Mouse (Mus musculus): ENCODE measurements at regions not wholly inside any gene's neighbourhood (a gene's known extent, or its start where the extent isn't known, plus 50 kb on each side); places are given as distances from the start of the nearest gene placed in this dataset.
A peak's percentile ranks its signal among the peaks of the same experiment; 100 is the strongest.

GRCm38 (mm10) chr6:100094653-100095217 lies 192.6 kb downstream of the Rybp start:
- DNase-seq, result no peak

- no peak for DNase-seq
These were observed 194.4 kb downstream of the Rybp start for GRCm38 (mm10) chr6:100092870-100093269.

DNA sequence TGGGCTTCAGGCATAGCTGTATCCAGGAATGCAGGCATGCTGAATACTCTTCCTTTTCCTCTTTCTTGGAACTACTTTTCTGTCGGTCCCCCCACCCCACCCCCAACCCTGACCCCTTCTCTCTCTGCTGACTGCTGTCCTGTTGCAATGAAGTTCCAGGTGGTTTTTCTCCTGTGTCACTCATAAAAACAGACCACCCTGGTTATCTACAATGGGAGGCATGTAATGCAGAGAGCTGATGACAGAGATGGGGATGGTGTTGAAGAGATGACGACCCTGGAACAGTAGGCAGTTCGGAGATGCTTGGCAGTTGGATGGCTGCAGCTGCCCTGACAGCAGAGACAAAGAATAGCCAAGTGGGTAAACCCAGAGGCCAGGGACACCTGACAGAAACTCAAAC lies 195.5 kb downstream of the Rybp start:
- no peak for DNase-seq

DNA sequence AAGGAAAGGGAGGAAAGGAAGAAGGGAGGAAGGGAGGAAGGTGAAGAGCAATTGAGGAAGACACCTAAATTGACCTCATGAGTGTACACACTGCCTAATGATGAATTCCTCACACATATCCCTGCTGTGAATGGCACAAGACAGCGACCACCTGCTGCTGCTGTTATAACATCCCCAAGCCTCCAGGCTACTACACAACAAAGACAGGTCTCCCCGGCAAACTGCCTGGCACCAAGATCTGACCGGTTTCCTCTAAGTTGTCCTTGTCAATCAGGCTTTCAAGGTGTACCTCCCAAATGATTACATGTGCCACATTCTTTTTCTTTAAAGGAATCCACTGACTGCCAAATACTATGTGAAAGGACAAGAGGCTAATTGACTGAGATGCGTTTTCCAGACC lies 198.7 kb downstream of the Rybp start:
- no peak for DNase-seq

- DNase-seq, result no peak
These were observed 200.5 kb downstream of the Rybp start for GRCm38 (mm10) chr6:100086807-100087206.

GRCm38 (mm10) chr6:100085981-100086380 lies 201.3 kb downstream of the Rybp start:
- no peak for DNase-seq

GRCm38 (mm10) chr6:100083868-100084477 lies 203.3 kb downstream of the Rybp start:
- DNase-seq, result no peak

GRCm38 (mm10) chr6:100083127-100083526 lies 204.2 kb downstream of the Rybp start:
- no peak for DNase-seq

GRCm38 (mm10) chr6:100074672-100075335 lies 212.5 kb downstream of the Rybp start:
- DNase-seq, result no peak

DNA sequence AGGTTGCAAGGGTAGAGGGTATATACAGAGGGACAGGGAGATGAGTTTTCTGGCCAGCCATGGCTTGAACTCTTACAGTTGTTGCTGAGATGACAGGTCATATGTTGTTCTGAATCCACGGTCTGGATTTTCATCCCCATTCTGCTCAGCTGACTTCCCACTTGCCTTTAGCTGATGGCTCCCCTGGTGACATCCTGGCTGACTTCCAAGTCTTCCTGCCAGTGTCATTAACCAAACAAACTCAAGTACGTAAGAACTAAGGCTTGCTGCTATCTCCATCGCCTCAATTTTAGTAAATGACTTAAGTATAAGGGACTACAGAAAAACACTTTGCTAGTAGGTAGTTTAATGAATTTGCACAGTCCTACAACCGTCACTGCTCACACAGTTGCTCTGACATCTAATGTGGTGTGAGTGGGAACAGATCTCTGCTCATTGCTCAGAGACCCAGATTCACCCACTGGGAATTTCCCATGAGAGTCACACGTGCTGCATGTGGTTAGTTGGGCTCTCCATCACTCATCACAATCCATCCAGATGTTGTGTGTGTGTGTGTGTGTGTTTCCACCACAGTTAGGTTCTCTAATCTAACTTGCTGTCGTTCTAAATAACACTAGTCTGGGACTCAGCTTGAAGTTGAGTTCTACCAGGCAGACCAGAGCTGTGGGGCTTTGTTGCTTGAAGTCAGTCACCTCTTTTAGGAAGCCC lies 214.9 kb downstream of the Rybp start:
- DNase-seq, result no peak

- DNase-seq, result no peak
These were observed 218.1 kb downstream of the Rybp start for GRCm38 (mm10) chr6:100069151-100069550.

DNA sequence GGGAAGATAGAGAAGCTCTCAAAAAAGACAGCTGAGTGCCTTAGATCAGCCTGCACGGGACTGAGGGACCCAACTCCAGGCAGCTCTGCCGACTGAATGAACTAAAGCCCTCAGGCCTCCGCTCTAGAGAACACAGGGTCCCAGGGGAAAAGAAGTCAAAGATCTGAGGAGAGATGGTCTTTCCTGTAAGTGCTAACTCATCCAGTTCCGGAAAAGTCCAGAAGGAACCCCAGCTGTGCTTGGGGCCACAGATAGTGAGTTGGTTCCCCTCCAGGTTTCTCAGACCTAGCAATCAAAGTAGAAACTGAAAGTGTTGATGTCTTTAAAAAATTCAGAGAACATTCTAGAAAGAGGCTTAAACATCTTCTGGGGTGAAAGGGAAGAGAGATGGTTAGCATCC lies 220.0 kb downstream of the Rybp start:
- no peak for DNase-seq

- no peak for DNase-seq
These were observed 221.7 kb downstream of the Rybp start for GRCm38 (mm10) chr6:100065586-100065985.

DNA sequence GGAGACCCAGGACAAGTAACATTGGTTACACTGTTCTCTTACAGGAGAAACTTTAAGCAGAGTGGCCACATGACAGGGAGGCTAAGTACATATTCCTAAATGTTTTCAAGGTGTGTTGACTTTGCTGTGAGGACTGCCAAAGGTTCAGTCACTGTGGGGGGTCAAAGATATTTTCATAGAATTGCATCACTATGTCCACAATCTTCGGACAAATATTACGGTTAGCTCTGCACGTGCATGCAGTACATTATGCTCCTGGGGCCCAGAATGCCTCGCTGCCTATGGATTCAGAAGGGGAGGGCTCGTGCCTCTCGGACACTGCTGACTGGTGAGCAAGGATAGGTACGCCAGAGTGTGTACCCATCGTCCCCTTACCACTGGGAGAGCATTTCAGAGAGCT lies 224.3 kb downstream of the Rybp start:
- DNase-seq, result no peak

- peak; percentile 66 for DNase-seq
These were observed 227.5 kb downstream of the Rybp start for GRCm38 (mm10) chr6:100059803-100060202.

DNA sequence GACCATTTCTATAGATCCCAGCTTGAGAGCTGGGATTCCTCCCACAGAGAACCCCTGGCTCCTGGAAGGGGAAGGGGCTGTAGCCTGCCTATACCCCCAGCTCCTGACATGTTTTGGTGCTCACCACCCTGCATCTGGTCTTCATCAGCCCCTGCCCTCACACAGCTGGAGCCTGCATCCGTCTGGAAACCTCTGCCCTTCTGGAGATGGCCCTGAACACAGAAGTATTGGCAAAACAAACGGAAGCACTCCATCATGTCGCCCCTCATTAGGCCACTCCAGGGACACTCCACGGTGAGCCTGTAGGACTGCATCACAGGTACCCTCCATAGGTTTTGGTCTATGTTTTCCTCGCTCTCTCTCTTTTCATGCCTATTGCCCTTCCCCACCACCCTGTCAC lies 231.3 kb downstream of the Rybp start:
- no peak for DNase-seq

- no peak for DNase-seq
These were observed 234.1 kb downstream of the Rybp start for GRCm38 (mm10) chr6:100052955-100053795.

GRCm38 (mm10) chr6:100052406-100052805 lies 234.9 kb downstream of the Rybp start:
- DNase-seq, result no peak

GRCm38 (mm10) chr6:100049036-100049435 lies 238.2 kb downstream of the Rybp start:
- no peak for DNase-seq

GRCm38 (mm10) chr6:100046186-100046990 lies 240.9 kb downstream of the Rybp start:
- DNase-seq, result no peak

DNA sequence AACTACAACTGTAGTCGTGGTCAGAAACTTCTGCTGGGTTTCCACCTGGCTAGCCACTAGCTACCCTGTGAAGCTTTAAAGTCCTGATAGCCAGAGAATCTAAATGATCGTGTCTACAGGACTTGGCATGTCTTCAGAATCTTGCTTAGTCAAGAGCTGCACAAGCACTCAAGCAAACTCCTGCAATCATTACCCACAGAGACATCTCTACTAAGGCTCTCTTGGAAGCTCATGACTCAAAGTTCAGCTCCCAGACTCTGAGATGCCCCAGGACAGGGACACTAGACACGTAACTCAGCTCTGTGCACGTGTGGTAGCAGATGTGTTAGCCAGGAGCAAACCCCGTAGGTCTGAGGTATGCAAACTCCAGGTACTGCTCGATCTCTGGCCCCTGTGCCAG lies 242.2 kb downstream of the Rybp start:
- no peak for DNase-seq

DNA sequence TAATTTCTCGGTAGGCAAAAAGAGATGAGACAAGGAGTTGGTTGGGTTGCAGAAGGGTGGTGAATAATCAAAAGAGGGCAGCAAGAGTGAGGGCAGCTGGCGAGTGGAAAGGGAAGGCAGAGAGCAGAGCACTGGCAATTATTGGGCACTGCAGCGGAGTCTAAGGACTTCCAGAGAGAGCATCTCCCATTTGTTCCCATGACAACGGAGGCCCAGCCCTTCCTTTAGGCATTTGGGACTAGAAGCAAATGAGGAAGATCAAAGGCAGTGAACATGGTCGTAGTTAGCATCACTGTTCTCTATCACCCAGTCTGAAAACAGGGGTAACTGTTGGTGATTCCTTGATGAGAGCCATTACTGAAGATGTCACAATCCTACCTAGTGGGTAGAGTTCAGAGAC lies 246.1 kb downstream of the Rybp start:
- DNase-seq, result no peak

Data from cerebellum, adult 9-11 months (tissue).